Mouse (Mus musculus): ENCODE data around the gene Map3k4. TPM values are rescaled to one million over a fixed set of nuclear protein-coding genes. Genes with fewer than 3 reads are reported as not detected.

Gene Map3k4
- polyA plus RNA-seq, 2 experiments: 5.0 to 9.6 TPM

DNA sequence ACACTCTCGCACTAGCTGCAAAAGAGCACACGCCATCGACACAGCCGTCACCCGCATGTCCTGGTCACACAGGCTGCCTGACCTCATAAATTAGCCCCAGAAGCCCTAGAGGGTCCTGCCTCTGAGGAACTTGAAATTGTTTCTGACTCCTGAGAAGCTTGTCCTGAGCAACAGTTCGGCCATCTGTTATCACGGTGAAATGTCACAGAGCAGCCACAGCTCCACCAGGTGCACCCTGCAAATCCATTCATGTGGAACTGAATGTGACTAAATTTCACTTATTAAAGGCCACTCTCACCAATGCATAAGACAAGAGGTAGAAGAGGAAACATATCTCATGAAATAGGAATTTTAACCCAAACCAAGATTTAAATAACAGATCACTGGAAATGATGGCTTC is 57.2 kb downstream of the Map3k4 start:
- ATAC-seq (ENCODE audit: insufficient read depth) (no peak), DNase-seq (ENCODE audit: low read depth in 3 of 3, low spot score in 3 of 3) (no peak)
- no peaks in the 10 kb centered on the region; a peak in 1 of 4 replicates for H3K4me1 ChIP-seq (replicated peaks; ENCODE audit: control insufficient read depth in 2 of 2, insufficient read depth in 2 of 2, low read length in 1 of 2)
- H3K27me3 ChIP-seq (ENCODE audit: control insufficient read depth, insufficient read depth, low read length): no peaks in the 10 kb centered on the region
- H3K9ac ChIP-seq (replicated peaks): no peak overlapping the region
- no peaks in the 10 kb centered on the region for H3K9me3 ChIP-seq (ENCODE audit: control insufficient read depth, low read length)
- H3K36me3 ChIP-seq (replicated peaks; ENCODE audit: control insufficient read depth, insufficient read depth, low read depth): peaks cover 2% of the 10 kb centered on the region; the same call in 1 of the 2 replicates
- TF ChIP-seq CTCF (IDR thresholded peaks at IDR 0.05; ENCODE audit: low read depth) (no peak), EP300 (IDR thresholded peaks at IDR 0.05; ENCODE audit: low read depth) (no peak)
- H3K4me2 ChIP-seq (ENCODE audit: low read depth): no peak overlapping the region
- H3K4me3 ChIP-seq (ENCODE audit: insufficient read depth in 1 of 2, low read depth in 2 of 2, low read length in 2 of 2): no peak overlapping the region
- WGBS (ENCODE audit: insufficient replicate concordance): 79% methylated on average over 7 of the region's 7 CpGs
- H3K27ac ChIP-seq: no peak overlapping the region

DNA sequence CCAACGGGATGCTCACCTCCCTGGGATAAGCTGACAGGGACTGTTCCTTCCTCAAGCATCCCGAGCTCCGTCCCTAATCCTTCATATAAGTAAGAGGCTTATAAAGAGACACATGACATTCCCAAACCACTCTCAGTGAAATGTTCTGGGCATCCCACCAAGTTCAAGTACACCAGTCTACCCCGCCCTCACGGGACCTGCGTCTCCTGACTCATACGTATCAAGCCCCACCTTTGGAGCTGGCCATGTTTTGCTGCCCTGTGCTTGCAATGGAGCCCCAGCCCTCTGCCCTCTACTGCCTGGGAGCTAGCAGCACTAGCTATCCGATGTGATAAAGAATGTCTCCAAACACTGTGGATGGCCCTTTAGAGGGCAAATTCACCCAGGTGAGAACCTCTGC is 58.6 kb downstream of the Map3k4 start:
- no peak overlapping the region for H3K9ac ChIP-seq (replicated peaks)
- 80% methylated on average over 8 of the region's 8 CpGs for WGBS (ENCODE audit: insufficient replicate concordance)
- H3K4me3 ChIP-seq (ENCODE audit: insufficient read depth in 1 of 2, low read depth in 2 of 2, low read length in 2 of 2): no peak overlapping the region
- no peak overlapping the region for H3K27ac ChIP-seq
- no peaks in the 10 kb centered on the region for H3K4me1 ChIP-seq (replicated peaks; ENCODE audit: control insufficient read depth in 2 of 2, insufficient read depth in 2 of 2, low read length in 1 of 2)
- DNase-seq (ENCODE audit: low read depth in 3 of 3, low spot score in 3 of 3): no peak
- H3K9me3 ChIP-seq (ENCODE audit: control insufficient read depth, low read length): no peaks in the 10 kb centered on the region
- H3K27me3 ChIP-seq (ENCODE audit: control insufficient read depth, insufficient read depth, low read length): no peaks in the 10 kb centered on the region
- ATAC-seq (ENCODE audit: insufficient read depth): no peak
- TF ChIP-seq CTCF (IDR thresholded peaks at IDR 0.05; ENCODE audit: low read depth) (no peak), EP300 (IDR thresholded peaks at IDR 0.05; ENCODE audit: low read depth) (no peak)
- H3K4me2 ChIP-seq (ENCODE audit: low read depth): no peak overlapping the region
- peaks cover 5% of the 10 kb centered on the region; the same call in 1 of the 2 replicates for H3K36me3 ChIP-seq (replicated peaks; ENCODE audit: control insufficient read depth, insufficient read depth, low read depth)

DNA sequence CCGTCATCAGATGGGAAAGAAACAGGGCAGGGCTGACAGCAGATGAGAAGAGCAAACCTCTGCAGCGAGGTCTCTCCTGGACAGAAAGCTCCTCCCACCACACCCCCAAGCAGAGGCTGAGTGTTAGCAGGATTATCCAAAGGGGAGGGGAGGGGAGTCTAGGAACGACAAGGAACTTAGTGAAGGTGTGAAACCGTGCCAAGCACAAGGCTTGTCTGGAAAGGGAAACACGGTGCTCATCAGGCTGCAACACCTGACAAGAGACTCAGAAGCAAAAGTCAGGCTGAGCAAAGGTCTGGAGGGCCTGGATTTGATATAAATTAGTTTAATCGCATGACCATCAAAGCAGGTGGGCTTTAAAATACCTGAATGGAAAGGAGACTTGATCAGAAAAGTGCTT is 60.1 kb downstream of the Map3k4 start:
- DNase-seq (ENCODE audit: low read depth in 3 of 3, low spot score in 3 of 3): no peak
- 76% methylated on average over 6 of the region's 6 CpGs for WGBS (ENCODE audit: insufficient replicate concordance)
- Histone ChIP-seq H3K27ac (no peak overlapping the region), H3K4me3 (ENCODE audit: insufficient read depth in 1 of 2, low read depth in 2 of 2, low read length in 2 of 2) (no peak overlapping the region), H3K4me2 (ENCODE audit: low read depth) (no peak overlapping the region), H3K9ac (replicated peaks) (no peak overlapping the region), H3K9me3 (ENCODE audit: control insufficient read depth, low read length) (no peaks in the 10 kb centered on the region), H3K27me3 (ENCODE audit: control insufficient read depth, insufficient read depth, low read length) (no peaks in the 10 kb centered on the region), H3K36me3 (replicated peaks; ENCODE audit: control insufficient read depth, insufficient read depth, low read depth) (peaks cover 8% of the 10 kb centered on the region; the same call in 1 of the 2 replicates), H3K4me1 (replicated peaks; ENCODE audit: control insufficient read depth in 2 of 2, insufficient read depth in 2 of 2, low read length in 1 of 2) (no peaks in the 10 kb centered on the region)
- ATAC-seq (ENCODE audit: insufficient read depth): no peak
- TF ChIP-seq CTCF (IDR thresholded peaks at IDR 0.05; ENCODE audit: low read depth) (no peak), EP300 (IDR thresholded peaks at IDR 0.05; ENCODE audit: low read depth) (no peak)

- Histone ChIP-seq H3K36me3 (replicated peaks; ENCODE audit: control insufficient read depth, insufficient read depth, low read depth) (peaks cover 8% of the 10 kb centered on the region; the same call in 1 of the 2 replicates), H3K9me3 (ENCODE audit: control insufficient read depth, low read length) (no peaks in the 10 kb centered on the region), H3K9ac (replicated peaks) (no peak overlapping the region), H3K4me1 (replicated peaks; ENCODE audit: control insufficient read depth in 2 of 2, insufficient read depth in 2 of 2, low read length in 1 of 2) (no peaks in the 10 kb centered on the region), H3K4me2 (ENCODE audit: low read depth) (no peak overlapping the region), H3K4me3 (ENCODE audit: insufficient read depth in 1 of 2, low read depth in 2 of 2, low read length in 2 of 2) (no peak overlapping the region), H3K27ac (no peak overlapping the region), H3K27me3 (ENCODE audit: control insufficient read depth, insufficient read depth, low read length) (no peaks in the 10 kb centered on the region)
- TF ChIP-seq CTCF (IDR thresholded peaks at IDR 0.05; ENCODE audit: low read depth) (no peak), EP300 (IDR thresholded peaks at IDR 0.05; ENCODE audit: low read depth) (no peak)
- ATAC-seq (ENCODE audit: insufficient read depth) (no peak), DNase-seq (ENCODE audit: low read depth in 3 of 3, low spot score in 3 of 3) (no peak)
- WGBS (ENCODE audit: insufficient replicate concordance): 84% methylated on average over 11 of the region's 11 CpGs
Observed at GRCm38 (mm10) chr17:12256142-12256541, 62.5 kb downstream of the Map3k4 start.

- TF ChIP-seq CTCF (IDR thresholded peaks at IDR 0.05; ENCODE audit: low read depth) (no peak), EP300 (IDR thresholded peaks at IDR 0.05; ENCODE audit: low read depth) (no peak)
- Histone ChIP-seq H3K9me3 (ENCODE audit: control insufficient read depth, low read length) (no peaks in the 10 kb centered on the region), H3K9ac (replicated peaks) (no peak overlapping the region), H3K27ac (no peak overlapping the region), H3K4me3 (ENCODE audit: insufficient read depth in 1 of 2, low read depth in 2 of 2, low read length in 2 of 2) (no peak overlapping the region), H3K27me3 (ENCODE audit: control insufficient read depth, insufficient read depth, low read length) (no peaks in the 10 kb centered on the region), H3K36me3 (replicated peaks; ENCODE audit: control insufficient read depth, insufficient read depth, low read depth) (peaks cover 5% of the 10 kb centered on the region; the same call in 1 of the 2 replicates), H3K4me2 (ENCODE audit: low read depth) (no peak overlapping the region), H3K4me1 (replicated peaks; ENCODE audit: control insufficient read depth in 2 of 2, insufficient read depth in 2 of 2, low read length in 1 of 2) (no peaks in the 10 kb centered on the region)
- ATAC-seq (ENCODE audit: insufficient read depth) (no peak), DNase-seq (ENCODE audit: low read depth in 3 of 3, low spot score in 3 of 3) (no peak)
- 87% methylated on average over 9 of the region's 9 CpGs for WGBS (ENCODE audit: insufficient replicate concordance)
Observed at GRCm38 (mm10) chr17:12250581-12250980, 68.0 kb downstream of the Map3k4 start.
